Comparison of ENCODE assay signal across 8 mouse cellular contexts in genomic region chr9:86572636-86573291, GRCm38 (mm10). TPM values are rescaled to one million over a fixed set of nuclear protein-coding genes. Genes with fewer than 3 reads are reported as not detected.
A peak's percentile ranks its signal among the peaks of the same experiment; 100 is the strongest.
DNase-seq lines count a peak whose midpoint lies in the region; ATAC-seq and TF ChIP-seq lines count a peak whose summit lies in the region.

No protein-coding gene starts in this region.

- no peak overlapping the region for H3K27ac ChIP-seq in hindbrain, embryonic 10.5 days
- H3K27ac ChIP-seq in lung, embryonic 16.5 days (ENCODE audit: low read length): no peak overlapping the region
- H3K27ac ChIP-seq in thymus, adult 2 months (ENCODE audit: control insufficient read depth, insufficient read depth, low read length): no peak overlapping the region

- H3K9ac ChIP-seq in lung, embryonic 16.5 days (ENCODE audit: low read length): peak overlapping the region; percentile 68; the same call in 1 of the 2 replicates

- peak; percentile 67 for DNase-seq in MEL-GATA-1-ER (ENCODE audit: extremely low read depth, low read depth)
- peak; percentile 75 for DNase-seq in cerebellum, adult 8-10 months
- peak; percentile 85 for DNase-seq in hindbrain, embryonic 10.5 days (ENCODE audit: low spot score)
- peak; percentile 90 for DNase-seq in layer of hippocampus, adult 9-10 months (ENCODE audit: low spot score)
- peak; percentile 50 for DNase-seq in ovary, adult 18-20 months (ENCODE audit: low spot score)
- DNase-seq in thymus, adult 2 months: peak; percentile 90

- no peaks in the 10 kb centered on the region for H3K27me3 ChIP-seq in hindbrain, embryonic 10.5 days (ENCODE audit: insufficient read depth, poor library complexity, severe bottlenecking)
- H3K27me3 ChIP-seq in lung, embryonic 16.5 days (ENCODE audit: control insufficient read depth, insufficient read depth, low read depth, low read length): no peaks in the 10 kb centered on the region
- no peaks in the 10 kb centered on the region for H3K27me3 ChIP-seq in thymus, adult 2 months (ENCODE audit: control insufficient read depth, insufficient read depth, low read length)

- H3K4me1 ChIP-seq in hindbrain, embryonic 10.5 days (replicated peaks): peaks cover 20% of the 10 kb centered on the region
- peaks cover 20% of the 10 kb centered on the region for H3K4me1 ChIP-seq in lung, embryonic 16.5 days (replicated peaks; ENCODE audit: control insufficient read depth, insufficient read depth, low read length)
- peaks cover 10% of the 10 kb centered on the region for H3K4me1 ChIP-seq in thymus, adult 2 months (replicated peaks; ENCODE audit: control insufficient read depth, insufficient read depth, low read length)

- 8% methylated on average over 13 of the region's 13 CpGs for WGBS in hindbrain, embryonic 10.5 days
- WGBS in lung, embryonic 16.5 days: 11% methylated on average over 13 of the region's 13 CpGs
- 3% methylated on average over 13 of the region's 13 CpGs for WGBS in thymus, adult 2 months

- peak overlapping the region; percentile 100 for H3K4me2 ChIP-seq in lung, embryonic 16.5 days (ENCODE audit: low read depth, low read length)

- ATAC-seq in frontal cortex, adult (ENCODE audit: low TSS enrichment): peak; percentile 38
- peak; percentile 36 for ATAC-seq in lung, embryonic 16.5 days (ENCODE audit: low read depth)

- TF ChIP-seq CTCF in thymus, adult 2 months (IDR thresholded peaks at IDR 0.05; ENCODE audit: borderline replicate concordance, control insufficient read depth, extremely low read depth, insufficient read depth, low read length, poor library complexity): no peak

- peak overlapping the region; percentile 81 for H3K4me3 ChIP-seq in hindbrain, embryonic 10.5 days
- peak overlapping the region; percentile 65 for H3K4me3 ChIP-seq in lung, embryonic 16.5 days (ENCODE audit: low read length)
- peak overlapping the region; percentile 84 for H3K4me3 ChIP-seq in thymus, adult 2 months (ENCODE audit: control insufficient read depth, insufficient read depth, low read length)

- no peak for TF ChIP-seq POLR2A in thymus, adult 2 months (IDR thresholded peaks at IDR 0.05; ENCODE audit: control insufficient read depth, extremely low read depth, insufficient read depth, low read length, poor library complexity)

- peaks cover 20% of the 10 kb centered on the region for H3K36me3 ChIP-seq in hindbrain, embryonic 10.5 days
- peaks cover 8% of the 10 kb centered on the region for H3K36me3 ChIP-seq in lung, embryonic 16.5 days (ENCODE audit: control insufficient read depth, insufficient read depth, low read length)
- no peaks in the 10 kb centered on the region for H3K36me3 ChIP-seq in thymus, adult 2 months (ENCODE audit: control insufficient read depth, insufficient read depth, low read length)

- no peaks in the 10 kb centered on the region for H3K9me3 ChIP-seq in hindbrain, embryonic 10.5 days
- H3K9me3 ChIP-seq in lung, embryonic 16.5 days (ENCODE audit: control insufficient read depth, low read length): no peaks in the 10 kb centered on the region

RNA-seq across cellular contexts. Expression of gene Rwdd2a, which starts 1.0 kb away (rescaled TPM):
- 4.6 and 5.7 TPM in 2 replicates for polyA plus RNA-seq in hindbrain, embryonic 10.5 days (2016; fragmentation: Nextera tagmentation; extraction: Ambion mirVana)
- polyA plus RNA-seq in lung, embryonic 16.5 days (2015; fragmentation: Nextera tagmentation; extraction: Ambion mirVana): 5.3 and 5.9 TPM in 2 replicates
- 1.8 and 2.0 TPM in 2 replicates for polyA plus RNA-seq in thymus, adult 2 months (2012; rRNA removed)

RNA-seq across cellular contexts. Expression of gene Pgm3, which starts 1.1 kb away (rescaled TPM):
- 38.9 and 39.1 TPM in 2 replicates for polyA plus RNA-seq in hindbrain, embryonic 10.5 days (2016; fragmentation: Nextera tagmentation; extraction: Ambion mirVana)
- 39.6 and 41.1 TPM in 2 replicates for polyA plus RNA-seq in lung, embryonic 16.5 days (2015; fragmentation: Nextera tagmentation; extraction: Ambion mirVana)
- 3.5 and 4.5 TPM in 2 replicates for polyA plus RNA-seq in thymus, adult 2 months (2012; rRNA removed)
